Mouse (Mus musculus) cerebellum, adult 2 months (tissue): ENCODE measurements at regions not wholly inside any gene's neighbourhood (a gene's known extent, or its start where the extent isn't known, plus 50 kb on each side); places are given as distances from the start of the nearest gene placed in this dataset.

Experiments used
- CTCF ChIP-seq: fragments of 200-500 bp; IDR thresholded peaks from 2 replicates; pipeline ENCODE4 v1.5.1; 2011; ENCODE audit warnings: low read depth, mild to moderate bottlenecking, control low read depth, low read length, moderate library complexity, borderline replicate concordance; ENCODE audit not compliant: insufficient read depth
- POLR2A ChIP-seq: fragments of 200-500 bp; IDR thresholded peaks from 2 replicates; pipeline ENCODE4 v1.6.1; 2011; ENCODE audit warnings: low read length, control low read depth, borderline replicate concordance; ENCODE audit not compliant: insufficient read depth

DNA sequence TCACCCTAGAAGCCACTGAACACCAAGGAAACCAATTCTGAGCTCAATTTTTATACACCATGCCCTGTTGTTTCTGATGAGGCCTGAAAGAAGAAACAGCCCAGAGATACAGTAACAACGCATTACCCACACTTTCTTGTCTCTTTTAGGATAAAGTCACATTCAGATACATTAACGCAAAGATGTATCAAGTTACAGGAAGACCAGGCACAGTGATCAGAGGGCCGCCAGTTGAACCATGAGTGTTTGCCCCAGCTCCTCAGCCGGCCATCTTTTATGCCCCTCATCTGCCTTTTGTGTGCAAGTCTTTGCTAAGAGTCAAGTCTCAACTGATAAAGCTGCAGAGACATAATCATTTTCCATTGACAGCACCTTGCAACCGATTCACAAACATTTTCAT is 204.9 kb upstream of the Irx5 start:
- no peak for TF ChIP-seq POLR2A
- TF ChIP-seq CTCF, result no peak
